Mouse (Mus musculus): ENCODE measurements at regions not wholly inside any gene's neighbourhood (a gene's known extent, or its start where the extent isn't known, plus 50 kb on each side); places are given as distances from the start of the nearest gene placed in this dataset.

GRCm38 (mm10) chr16:62506725-62507482 is 279.7 kb downstream of the Nsun3 start:
- 55% methylated on average over 2 of the region's 2 CpGs for WGBS
- 0 out of 2 replicates have a peak, but pooled peaks have one; percentile 32 for ATAC-seq
- Histone ChIP-seq H3K27me3 (replicated peaks; ENCODE audit: control insufficient read depth, insufficient read depth, low read length) (no peaks in the 10 kb centered on the region), H3K4me1 (ENCODE audit: control insufficient read depth, insufficient read depth, low read length) (no peaks in the 10 kb centered on the region), H3K9me3 (replicated peaks; ENCODE audit: control insufficient read depth, low read length) (no peaks in the 10 kb centered on the region), H3K4me3 (ENCODE audit: low read depth, low read length) (no peak overlapping the region), H3K4me2 (ENCODE audit: low read length) (no peak overlapping the region), H3K9ac (ENCODE audit: low read length) (no peak overlapping the region), H3K36me3 (ENCODE audit: control insufficient read depth, insufficient read depth, low read length) (no peaks in the 10 kb centered on the region), H3K27ac (ENCODE audit: low read depth, low read length) (no peak overlapping the region)
- peak; percentile 75 for DNase-seq (ENCODE audit: low spot score)

- Histone ChIP-seq H3K9me3 (replicated peaks; ENCODE audit: control insufficient read depth, low read length) (no peaks in the 10 kb centered on the region), H3K4me3 (ENCODE audit: low read depth, low read length) (no peak overlapping the region), H3K27me3 (replicated peaks; ENCODE audit: control insufficient read depth, insufficient read depth, low read length) (no peaks in the 10 kb centered on the region), H3K4me1 (ENCODE audit: control insufficient read depth, insufficient read depth, low read length) (no peaks in the 10 kb centered on the region), H3K36me3 (ENCODE audit: control insufficient read depth, insufficient read depth, low read length) (no peaks in the 10 kb centered on the region), H3K9ac (ENCODE audit: low read length) (no peak overlapping the region), H3K4me2 (ENCODE audit: low read length) (no peak overlapping the region), H3K27ac (ENCODE audit: low read depth, low read length) (no peak overlapping the region)
- ATAC-seq: no peak
- WGBS: 74% methylated on average over 6 of the region's 6 CpGs
- DNase-seq (ENCODE audit: low spot score): no peak
Measured at GRCm38 (mm10) chr16:62500870-62501269, 285.7 kb downstream of the Nsun3 start.

GRCm38 (mm10) chr16:62500334-62500733 is 286.3 kb downstream of the Nsun3 start:
- Histone ChIP-seq H3K27me3 (replicated peaks; ENCODE audit: control insufficient read depth, insufficient read depth, low read length) (no peaks in the 10 kb centered on the region), H3K27ac (ENCODE audit: low read depth, low read length) (no peak overlapping the region), H3K9ac (ENCODE audit: low read length) (no peak overlapping the region), H3K36me3 (ENCODE audit: control insufficient read depth, insufficient read depth, low read length) (no peaks in the 10 kb centered on the region), H3K4me3 (ENCODE audit: low read depth, low read length) (no peak overlapping the region), H3K4me1 (ENCODE audit: control insufficient read depth, insufficient read depth, low read length) (no peaks in the 10 kb centered on the region), H3K4me2 (ENCODE audit: low read length) (no peak overlapping the region), H3K9me3 (replicated peaks; ENCODE audit: control insufficient read depth, low read length) (no peaks in the 10 kb centered on the region)
- WGBS: 61% methylated on average over 6 of the region's 6 CpGs
- ATAC-seq (no peak; the same call in 1 of the 2 replicates), DNase-seq (ENCODE audit: low spot score) (peak; percentile 46)

GRCm38 (mm10) chr16:62498761-62499160 is 287.9 kb downstream of the Nsun3 start:
- WGBS: 79% methylated on average over 5 of the region's 5 CpGs
- Histone ChIP-seq H3K27ac (ENCODE audit: low read depth, low read length) (no peak overlapping the region), H3K4me2 (ENCODE audit: low read length) (no peak overlapping the region), H3K36me3 (ENCODE audit: control insufficient read depth, insufficient read depth, low read length) (no peaks in the 10 kb centered on the region), H3K27me3 (replicated peaks; ENCODE audit: control insufficient read depth, insufficient read depth, low read length) (no peaks in the 10 kb centered on the region), H3K9me3 (replicated peaks; ENCODE audit: control insufficient read depth, low read length) (no peaks in the 10 kb centered on the region), H3K4me1 (ENCODE audit: control insufficient read depth, insufficient read depth, low read length) (no peaks in the 10 kb centered on the region), H3K4me3 (ENCODE audit: low read depth, low read length) (no peak overlapping the region), H3K9ac (ENCODE audit: low read length) (no peak overlapping the region)
- DNase-seq (ENCODE audit: low spot score) (no peak), ATAC-seq (no peak)

GRCm38 (mm10) chr16:62496697-62497096 is 289.9 kb downstream of the Nsun3 start:
- H3K27ac ChIP-seq (ENCODE audit: low read depth, low read length): no peak overlapping the region
- 48% methylated on average over 9 of the region's 9 CpGs for WGBS

GRCm38 (mm10) chr16:62470133-62470532 is 316.5 kb downstream of the Nsun3 start:
- no peak overlapping the region for H3K4me3 ChIP-seq (ENCODE audit: low read depth, low read length)
- DNase-seq (ENCODE audit: low spot score) (no peak), ATAC-seq (no peak)
- no peak overlapping the region for H3K9ac ChIP-seq (ENCODE audit: low read length)
- H3K9me3 ChIP-seq (replicated peaks; ENCODE audit: control insufficient read depth, low read length): no peaks in the 10 kb centered on the region
- no peaks in the 10 kb centered on the region for H3K36me3 ChIP-seq (ENCODE audit: control insufficient read depth, insufficient read depth, low read length)
- no peak overlapping the region for H3K27ac ChIP-seq (ENCODE audit: low read depth, low read length)
- no peak overlapping the region for H3K4me2 ChIP-seq (ENCODE audit: low read length)
- WGBS: 52% methylated on average over 2 of the region's 2 CpGs
- H3K27me3 ChIP-seq (replicated peaks; ENCODE audit: control insufficient read depth, insufficient read depth, low read length): no peaks in the 10 kb centered on the region
- 0 out of 2 replicates have a peak, but pooled peaks cover 8% of the 10 kb centered on the region for H3K4me1 ChIP-seq (ENCODE audit: control insufficient read depth, insufficient read depth, low read length)

More at GRCm38 (mm10) chr16:62496697-62497096, 289.9 kb downstream of the Nsun3 start:
- Histone ChIP-seq H3K9ac (ENCODE audit: low read length) (no peak overlapping the region), H3K9me3 (replicated peaks; ENCODE audit: control insufficient read depth, low read length) (no peaks in the 10 kb centered on the region), H3K27me3 (replicated peaks; ENCODE audit: control insufficient read depth, insufficient read depth, low read length) (no peaks in the 10 kb centered on the region), H3K36me3 (ENCODE audit: control insufficient read depth, insufficient read depth, low read length) (no peaks in the 10 kb centered on the region), H3K4me3 (ENCODE audit: low read depth, low read length) (no peak overlapping the region), H3K4me2 (ENCODE audit: low read length) (no peak overlapping the region), H3K4me1 (ENCODE audit: control insufficient read depth, insufficient read depth, low read length) (no peaks in the 10 kb centered on the region)
- ATAC-seq (no peak), DNase-seq (ENCODE audit: low spot score) (no peak)

GRCm38 (mm10) chr16:62469286-62469685 is 317.3 kb downstream of the Nsun3 start:
- WGBS: 36% methylated on average over 3 of the region's 3 CpGs
- Histone ChIP-seq H3K4me1 (ENCODE audit: control insufficient read depth, insufficient read depth, low read length) (0 out of 2 replicates have a peak, but pooled peaks cover 8% of the 10 kb centered on the region), H3K4me2 (ENCODE audit: low read length) (no peak overlapping the region), H3K27me3 (replicated peaks; ENCODE audit: control insufficient read depth, insufficient read depth, low read length) (no peaks in the 10 kb centered on the region), H3K9ac (ENCODE audit: low read length) (no peak overlapping the region), H3K9me3 (replicated peaks; ENCODE audit: control insufficient read depth, low read length) (no peaks in the 10 kb centered on the region), H3K27ac (ENCODE audit: low read depth, low read length) (no peak overlapping the region), H3K4me3 (ENCODE audit: low read depth, low read length) (no peak overlapping the region), H3K36me3 (ENCODE audit: control insufficient read depth, insufficient read depth, low read length) (no peaks in the 10 kb centered on the region)
- ATAC-seq (peak; percentile 76), DNase-seq (ENCODE audit: low spot score) (peak; percentile 34)

- Histone ChIP-seq H3K4me1 (ENCODE audit: control insufficient read depth, insufficient read depth, low read length) (0 out of 2 replicates have a peak, but pooled peaks cover 8% of the 10 kb centered on the region), H3K4me2 (ENCODE audit: low read length) (no peak overlapping the region), H3K4me3 (ENCODE audit: low read depth, low read length) (no peak overlapping the region), H3K9ac (ENCODE audit: low read length) (no peak overlapping the region), H3K27me3 (replicated peaks; ENCODE audit: control insufficient read depth, insufficient read depth, low read length) (no peaks in the 10 kb centered on the region), H3K36me3 (ENCODE audit: control insufficient read depth, insufficient read depth, low read length) (no peaks in the 10 kb centered on the region), H3K9me3 (replicated peaks; ENCODE audit: control insufficient read depth, low read length) (no peaks in the 10 kb centered on the region), H3K27ac (ENCODE audit: low read depth, low read length) (no peak overlapping the region)
- peak; percentile 75 for DNase-seq (ENCODE audit: low spot score)
- peak; percentile 88 for ATAC-seq
- 6% methylated on average over 3 of the region's 3 CpGs for whole genome bisulfite sequencing
Measured at GRCm38 (mm10) chr16:62468846-62469245, 317.8 kb downstream of the Nsun3 start.

- WGBS: 9% methylated on average over 4 of the region's 4 CpGs
- DNase-seq (ENCODE audit: low spot score): peak; percentile 60
Measured at GRCm38 (mm10) chr16:62459949-62460551, 326.6 kb downstream of the Nsun3 start.

More at GRCm38 (mm10) chr16:62459949-62460551, 326.6 kb downstream of the Nsun3 start:
- no peak overlapping the region for H3K9ac ChIP-seq (ENCODE audit: low read length)
- H3K27me3 ChIP-seq (replicated peaks; ENCODE audit: control insufficient read depth, insufficient read depth, low read length): no peaks in the 10 kb centered on the region
- H3K4me2 ChIP-seq (ENCODE audit: low read length): no peak overlapping the region
- no peaks in the 10 kb centered on the region for H3K36me3 ChIP-seq (ENCODE audit: control insufficient read depth, insufficient read depth, low read length)
- peak; percentile 70; the same call in 1 of the 2 replicates for ATAC-seq
- no peak overlapping the region for H3K4me3 ChIP-seq (ENCODE audit: low read depth, low read length)
- H3K27ac ChIP-seq (ENCODE audit: low read depth, low read length): no peak overlapping the region
- H3K4me1 ChIP-seq (ENCODE audit: control insufficient read depth, insufficient read depth, low read length): no peaks in the 10 kb centered on the region
- no peaks in the 10 kb centered on the region for H3K9me3 ChIP-seq (replicated peaks; ENCODE audit: control insufficient read depth, low read length)
